Mouse (Mus musculus): ENCODE data around the gene Sorbs2.

The Sorbs2 gene

GRCm38 (mm10) chr8:45507634-45508321 is at the start of gene Sorbs2:
TSS of gene Sorbs2 (plus strand) at chr8:45507788.
- no peak for DNase-seq (ENCODE audit: low read depth)

- no peak for DNase-seq (ENCODE audit: low read depth)
Measured at GRCm38 (mm10) chr8:45457874-45458273, 49.7 kb upstream of the Sorbs2 start.

GRCm38 (mm10) chr8:45469006-45469405 is 38.6 kb upstream of the Sorbs2 start:
- DNase-seq (ENCODE audit: low read depth), result no peak

GRCm38 (mm10) chr8:45469507-45470178 is 37.9 kb upstream of the Sorbs2 start:
- DNase-seq (ENCODE audit: low read depth), result no peak

GRCm38 (mm10) chr8:45480886-45481285 is 26.7 kb upstream of the Sorbs2 start:
- no peak for DNase-seq (ENCODE audit: low read depth)

GRCm38 (mm10) chr8:45486281-45486680 is 21.3 kb upstream of the Sorbs2 start:
- no peak for DNase-seq (ENCODE audit: low read depth)

- no peak for DNase-seq (ENCODE audit: low read depth)
Measured at GRCm38 (mm10) chr8:45503971-45504370, 3.6 kb upstream of the Sorbs2 start.

GRCm38 (mm10) chr8:45506376-45506775 is 1.2 kb upstream of the Sorbs2 start:
- DNase-seq (ENCODE audit: low read depth), result no peak

GRCm38 (mm10) chr8:45507277-45507633 is 333 bp upstream of the Sorbs2 start:
- DNase-seq (ENCODE audit: low read depth), result no peak

- DNase-seq (ENCODE audit: low read depth), result no peak
Measured at GRCm38 (mm10) chr8:45508521-45509104, 1.0 kb downstream of the Sorbs2 start.

GRCm38 (mm10) chr8:45512369-45512768 is 4.8 kb downstream of the Sorbs2 start:
- DNase-seq (ENCODE audit: low read depth), result no peak

- no peak for DNase-seq (ENCODE audit: low read depth)
Measured at GRCm38 (mm10) chr8:45521595-45521994, 14.0 kb downstream of the Sorbs2 start.

- DNase-seq (ENCODE audit: low read depth), result no peak
Measured at GRCm38 (mm10) chr8:45527708-45528107, 20.1 kb downstream of the Sorbs2 start.

GRCm38 (mm10) chr8:45528890-45529289 is 21.3 kb downstream of the Sorbs2 start:
- DNase-seq (ENCODE audit: low read depth), result no peak

GRCm38 (mm10) chr8:45536578-45536977 is 29.0 kb downstream of the Sorbs2 start:
- no peak for DNase-seq (ENCODE audit: low read depth)

- no peak for DNase-seq (ENCODE audit: low read depth)
Measured at GRCm38 (mm10) chr8:45540513-45540912, 32.9 kb downstream of the Sorbs2 start.

GRCm38 (mm10) chr8:45552175-45552574 is 44.6 kb downstream of the Sorbs2 start:
- DNase-seq (ENCODE audit: low read depth), result no peak

- no peak for DNase-seq (ENCODE audit: low read depth)
Measured at GRCm38 (mm10) chr8:45554627-45555026, 47.0 kb downstream of the Sorbs2 start.

GRCm38 (mm10) chr8:45557936-45558335 is 50.3 kb downstream of the Sorbs2 start:
- no peak for DNase-seq (ENCODE audit: low read depth)

GRCm38 (mm10) chr8:45558426-45558825 is 50.8 kb downstream of the Sorbs2 start:
- no peak for DNase-seq (ENCODE audit: low read depth)

- no peak for DNase-seq (ENCODE audit: low read depth)
Measured at GRCm38 (mm10) chr8:45559176-45559820, 51.7 kb downstream of the Sorbs2 start.

GRCm38 (mm10) chr8:45565189-45565588 is 57.6 kb downstream of the Sorbs2 start:
- DNase-seq (ENCODE audit: low read depth), result no peak

- no peak for DNase-seq (ENCODE audit: low read depth)
Measured at GRCm38 (mm10) chr8:45570117-45570516, 62.5 kb downstream of the Sorbs2 start.

All from c-Kit-positive CD71-negative TER-119-negative erythroid progenitor cells, embryonic 14.5 days (primary cell).